Mouse (Mus musculus): ENCODE results near the gene Atp5g1.

The Atp5g1 gene

GRCm38 (mm10) chr11:96071013-96071412 is 4.5 kb downstream of the Atp5g1 start:
- DNase-seq: no peak

GRCm38 (mm10) chr11:96070353-96070752 is 5.1 kb downstream of the Atp5g1 start:
- no peak for DNase-seq

GRCm38 (mm10) chr11:96068231-96068630 is 7.2 kb downstream of the Atp5g1 start:
- DNase-seq: no peak

GRCm38 (mm10) chr11:96065215-96065911 is 10.1 kb downstream of the Atp5g1 start, which contains the start of gene Ube2z:
Gene Ube2z (minus strand): TSS chr11:96065388.
- peak; percentile 98 for DNase-seq

- peak; percentile 19 for DNase-seq
These were observed 10.8 kb downstream of the Atp5g1 start for GRCm38 (mm10) chr11:96064521-96065214.

GRCm38 (mm10) chr11:96058309-96058708 is 17.2 kb downstream of the Atp5g1 start:
- DNase-seq: no peak

- no peak for DNase-seq
These were observed 24.6 kb downstream of the Atp5g1 start for GRCm38 (mm10) chr11:96050854-96051253.

GRCm38 (mm10) chr11:96049939-96050338 is 25.5 kb downstream of the Atp5g1 start:
- DNase-seq: no peak

GRCm38 (mm10) chr11:96047469-96048373 is 27.7 kb downstream of the Atp5g1 start:
- no peak for DNase-seq

GRCm38 (mm10) chr11:96046793-96047192 is 28.7 kb downstream of the Atp5g1 start:
- no peak for DNase-seq

GRCm38 (mm10) chr11:96046028-96046427 is 29.4 kb downstream of the Atp5g1 start:
- DNase-seq: no peak

- no peak for DNase-seq
These were observed 30.5 kb downstream of the Atp5g1 start for GRCm38 (mm10) chr11:96044803-96045567.

GRCm38 (mm10) chr11:96038560-96038959 is 36.9 kb downstream of the Atp5g1 start:
- no peak for DNase-seq

- DNase-seq: no peak
These were observed 38.0 kb downstream of the Atp5g1 start for GRCm38 (mm10) chr11:96037499-96037898.

GRCm38 (mm10) chr11:96035133-96035532 is 40.3 kb downstream of the Atp5g1 start:
- DNase-seq: no peak

GRCm38 (mm10) chr11:96034596-96035052 is 40.8 kb downstream of the Atp5g1 start, which contains the start of gene Snf8:
Gene Snf8 (plus strand): TSS chr11:96034885.
- DNase-seq: peak; percentile 97

- DNase-seq: no peak
These were observed 41.4 kb downstream of the Atp5g1 start for GRCm38 (mm10) chr11:96034116-96034515.

GRCm38 (mm10) chr11:96033264-96033663 is 42.2 kb downstream of the Atp5g1 start:
- no peak for DNase-seq

GRCm38 (mm10) chr11:96031701-96032100 is 43.8 kb downstream of the Atp5g1 start:
- no peak for DNase-seq

GRCm38 (mm10) chr11:96030571-96030970 is 44.9 kb downstream of the Atp5g1 start:
- no peak for DNase-seq

GRCm38 (mm10) chr11:96028130-96028529 is 47.3 kb downstream of the Atp5g1 start:
- DNase-seq: no peak

GRCm38 (mm10) chr11:96020622-96021021 is 54.8 kb downstream of the Atp5g1 start:
- no peak for DNase-seq
